Mouse (Mus musculus): ENCODE measurements at regions not wholly inside any gene's neighbourhood (a gene's known extent, or its start where the extent isn't known, plus 50 kb on each side); places are given as distances from the start of the nearest gene placed in this dataset.

DNA sequence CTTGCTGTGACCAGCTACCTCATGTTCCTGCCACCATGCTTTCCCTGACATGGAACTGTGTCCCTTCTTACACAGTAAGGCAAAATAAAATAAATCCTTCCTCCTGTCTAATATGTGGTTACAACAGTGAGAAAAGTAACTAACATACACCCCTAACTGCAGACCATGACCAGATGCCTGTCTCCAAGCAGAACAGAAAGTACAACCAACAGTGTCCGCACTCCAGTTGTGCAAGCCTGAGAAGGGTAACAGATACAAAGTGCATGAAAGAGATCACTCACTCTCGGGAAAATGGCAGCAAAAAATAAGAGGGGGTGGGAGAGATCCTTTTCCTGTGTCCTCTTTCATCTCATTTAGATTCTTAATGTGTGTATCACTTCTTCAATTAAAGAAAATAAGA, 71.7 kb upstream of the Cul1 start:
- no peak for ATAC-seq (ENCODE audit: insufficient read depth, low FRiP score)
- no peak overlapping the region for H3K27ac ChIP-seq (ENCODE audit: low read length)
- WGBS, result 77% methylated on average over 2 of the region's 2 CpGs
- H3K4me3 ChIP-seq (replicated peaks; ENCODE audit: low read length), result no peak overlapping the region
- H3K27me3 ChIP-seq (ENCODE audit: control insufficient read depth, insufficient read depth, low read length), result no peaks in the 10 kb centered on the region
- H3K4me1 ChIP-seq (ENCODE audit: control insufficient read depth, insufficient read depth, low read length), result no peaks in the 10 kb centered on the region
- H3K9me3 ChIP-seq (replicated peaks; ENCODE audit: control insufficient read depth, low read length), result no peaks in the 10 kb centered on the region
- H3K4me2 ChIP-seq (ENCODE audit: low read depth, low read length), result no peak overlapping the region
- H3K9ac ChIP-seq (ENCODE audit: low read length), result no peak overlapping the region
- no peaks in the 10 kb centered on the region for H3K36me3 ChIP-seq (ENCODE audit: control insufficient read depth, insufficient read depth, low read length)

DNA sequence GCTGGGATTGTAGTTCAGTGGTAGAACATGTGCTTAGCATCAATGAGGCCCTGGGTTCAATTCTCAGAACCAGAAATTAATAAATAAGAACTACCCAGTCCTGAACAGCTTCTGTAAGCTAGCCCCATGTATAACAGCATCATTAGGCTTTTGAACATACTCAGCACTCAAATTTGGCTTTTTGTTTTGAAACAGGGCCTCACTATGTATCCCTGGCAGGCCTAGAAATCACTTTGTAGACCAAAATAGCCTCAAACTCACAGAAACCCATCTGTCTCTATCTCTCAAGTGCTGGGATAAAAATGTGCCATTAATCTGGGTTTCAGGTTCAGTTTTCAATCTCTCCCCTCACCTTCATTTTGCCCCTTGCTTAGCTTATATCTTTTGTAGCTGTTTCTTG, 66.6 kb upstream of the Cul1 start:
- Histone ChIP-seq H3K9me3 (replicated peaks; ENCODE audit: control insufficient read depth, low read length) (no peaks in the 10 kb centered on the region), H3K4me2 (ENCODE audit: low read depth, low read length) (no peak overlapping the region), H3K27ac (ENCODE audit: low read length) (no peak overlapping the region), H3K27me3 (ENCODE audit: control insufficient read depth, insufficient read depth, low read length) (no peaks in the 10 kb centered on the region), H3K4me3 (replicated peaks; ENCODE audit: low read length) (no peak overlapping the region), H3K9ac (ENCODE audit: low read length) (no peak overlapping the region), H3K4me1 (ENCODE audit: control insufficient read depth, insufficient read depth, low read length) (no peaks in the 10 kb centered on the region), H3K36me3 (ENCODE audit: control insufficient read depth, insufficient read depth, low read length) (no peaks in the 10 kb centered on the region)
- no peak for ATAC-seq (ENCODE audit: insufficient read depth, low FRiP score)

DNA sequence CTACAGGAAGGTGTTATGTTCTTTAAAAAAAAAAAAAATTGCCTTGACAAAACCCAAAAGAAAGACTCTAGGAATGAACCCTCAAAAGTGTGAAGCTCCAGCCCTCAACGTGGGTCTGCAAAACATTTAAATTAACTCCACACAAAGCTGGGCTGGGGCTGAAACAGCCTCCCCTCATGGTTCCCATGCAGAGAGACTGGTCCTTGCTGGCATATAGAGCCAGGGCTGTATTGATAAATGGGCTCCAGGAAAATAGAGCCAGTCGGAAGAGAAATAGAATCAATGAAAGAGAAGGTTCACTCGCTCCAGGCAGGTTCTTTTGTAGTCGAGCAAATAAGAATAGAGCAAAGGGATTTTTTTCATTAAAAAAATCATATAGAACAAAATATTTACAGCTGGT, 63.3 kb upstream of the Cul1 start:
- 60% methylated on average over 4 of the region's 4 CpGs for WGBS
- no peak for ATAC-seq (ENCODE audit: insufficient read depth, low FRiP score)

DNA sequence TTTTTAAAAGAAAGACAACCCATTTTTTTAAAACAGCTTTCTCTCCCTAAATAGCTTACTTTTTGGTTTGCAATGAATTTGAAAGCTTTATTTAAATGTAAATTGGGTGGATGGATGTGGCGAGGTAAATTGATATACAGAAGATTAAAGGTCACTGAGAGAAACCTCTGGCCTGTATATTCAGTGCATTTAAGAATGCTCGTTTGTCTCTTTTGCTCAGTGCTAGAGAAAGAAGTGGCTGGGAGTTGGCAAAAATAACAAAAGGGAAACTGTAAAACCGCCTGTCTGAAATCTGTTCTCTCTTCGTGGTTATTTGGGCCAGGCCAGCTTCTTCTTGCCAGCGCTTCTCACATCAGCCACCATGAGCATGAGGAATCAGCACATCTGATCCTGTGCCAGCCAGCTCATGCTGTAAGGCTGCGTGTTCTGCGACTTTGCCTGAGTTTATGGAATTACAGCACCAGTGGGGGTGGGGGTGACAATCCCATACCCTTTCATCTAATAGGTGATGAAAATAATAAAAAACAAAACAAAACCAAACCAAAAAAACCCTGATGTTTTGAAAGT, 62.7 kb upstream of the Cul1 start:
- Histone ChIP-seq H3K4me3 (replicated peaks; ENCODE audit: low read length) (no peak overlapping the region), H3K27me3 (ENCODE audit: control insufficient read depth, insufficient read depth, low read length) (no peaks in the 10 kb centered on the region), H3K9me3 (replicated peaks; ENCODE audit: control insufficient read depth, low read length) (no peaks in the 10 kb centered on the region), H3K27ac (ENCODE audit: low read length) (no peak overlapping the region), H3K4me2 (ENCODE audit: low read depth, low read length) (no peak overlapping the region), H3K4me1 (ENCODE audit: control insufficient read depth, insufficient read depth, low read length) (no peaks in the 10 kb centered on the region), H3K36me3 (ENCODE audit: control insufficient read depth, insufficient read depth, low read length) (no peaks in the 10 kb centered on the region), H3K9ac (ENCODE audit: low read length) (no peak overlapping the region)
- no peak for ATAC-seq (ENCODE audit: insufficient read depth, low FRiP score)
- WGBS, result 45% methylated on average over 7 of the region's 7 CpGs

More for the DNA sequence above, 63.3 kb upstream of the Cul1 start:
- no peaks in the 10 kb centered on the region for H3K4me1 ChIP-seq (ENCODE audit: control insufficient read depth, insufficient read depth, low read length)
- H3K36me3 ChIP-seq (ENCODE audit: control insufficient read depth, insufficient read depth, low read length), result no peaks in the 10 kb centered on the region
- H3K9me3 ChIP-seq (replicated peaks; ENCODE audit: control insufficient read depth, low read length), result no peaks in the 10 kb centered on the region
- H3K27me3 ChIP-seq (ENCODE audit: control insufficient read depth, insufficient read depth, low read length), result no peaks in the 10 kb centered on the region
- H3K4me3 ChIP-seq (replicated peaks; ENCODE audit: low read length), result no peak overlapping the region
- H3K27ac ChIP-seq (ENCODE audit: low read length), result no peak overlapping the region
- H3K9ac ChIP-seq (ENCODE audit: low read length), result no peak overlapping the region
- H3K4me2 ChIP-seq (ENCODE audit: low read depth, low read length), result no peak overlapping the region

DNA sequence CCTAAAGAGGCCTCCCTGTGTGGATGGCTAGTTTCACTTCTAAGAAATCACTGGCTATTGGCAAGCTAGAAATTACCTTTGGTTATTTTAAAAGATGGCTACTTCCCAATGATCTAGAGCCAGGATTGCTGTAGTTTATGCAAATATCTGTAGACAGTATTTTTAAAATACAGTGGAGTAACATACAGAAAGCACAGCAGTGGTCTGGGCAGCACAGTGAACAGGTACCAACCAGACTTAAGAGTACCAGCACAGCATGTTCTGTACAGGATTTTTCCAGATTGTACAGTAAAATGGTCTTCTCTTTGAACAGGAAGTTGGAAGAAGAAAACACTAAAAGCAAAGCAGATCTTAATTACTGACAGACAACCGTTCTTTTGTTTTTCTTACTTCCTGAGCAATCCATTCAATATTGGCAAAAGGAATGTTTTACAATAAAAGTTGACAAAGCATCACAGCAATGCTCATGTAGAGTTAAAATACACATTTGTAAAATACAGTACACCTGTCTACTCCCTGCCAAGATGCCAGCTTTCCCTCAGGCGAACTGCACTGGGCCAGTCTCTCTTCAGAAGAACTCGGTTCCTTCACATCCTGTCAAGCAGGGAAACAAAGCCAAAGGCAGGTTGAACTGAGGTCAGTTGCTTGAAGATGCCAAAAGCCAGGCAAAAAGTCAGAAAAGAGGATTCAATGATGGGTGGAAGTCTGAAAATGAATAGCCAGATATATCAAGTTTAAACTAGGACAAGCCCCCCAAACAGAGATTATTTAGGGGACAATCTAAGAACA, 62.0 kb upstream of the Cul1 start:
- no peaks in the 10 kb centered on the region for H3K27me3 ChIP-seq (ENCODE audit: control insufficient read depth, insufficient read depth, low read length)
- H3K36me3 ChIP-seq (ENCODE audit: control insufficient read depth, insufficient read depth, low read length), result no peaks in the 10 kb centered on the region
- WGBS, result 49% methylated on average over 3 of the region's 3 CpGs
- no peak overlapping the region for H3K27ac ChIP-seq (ENCODE audit: low read length)
- no peak overlapping the region for H3K9ac ChIP-seq (ENCODE audit: low read length)
- H3K4me2 ChIP-seq (ENCODE audit: low read depth, low read length), result no peak overlapping the region
- H3K9me3 ChIP-seq (replicated peaks; ENCODE audit: control insufficient read depth, low read length), result no peaks in the 10 kb centered on the region
- H3K4me1 ChIP-seq (ENCODE audit: control insufficient read depth, insufficient read depth, low read length), result no peaks in the 10 kb centered on the region
- H3K4me3 ChIP-seq (replicated peaks; ENCODE audit: low read length), result no peak overlapping the region
- ATAC-seq (ENCODE audit: insufficient read depth, low FRiP score), result no peak

DNA sequence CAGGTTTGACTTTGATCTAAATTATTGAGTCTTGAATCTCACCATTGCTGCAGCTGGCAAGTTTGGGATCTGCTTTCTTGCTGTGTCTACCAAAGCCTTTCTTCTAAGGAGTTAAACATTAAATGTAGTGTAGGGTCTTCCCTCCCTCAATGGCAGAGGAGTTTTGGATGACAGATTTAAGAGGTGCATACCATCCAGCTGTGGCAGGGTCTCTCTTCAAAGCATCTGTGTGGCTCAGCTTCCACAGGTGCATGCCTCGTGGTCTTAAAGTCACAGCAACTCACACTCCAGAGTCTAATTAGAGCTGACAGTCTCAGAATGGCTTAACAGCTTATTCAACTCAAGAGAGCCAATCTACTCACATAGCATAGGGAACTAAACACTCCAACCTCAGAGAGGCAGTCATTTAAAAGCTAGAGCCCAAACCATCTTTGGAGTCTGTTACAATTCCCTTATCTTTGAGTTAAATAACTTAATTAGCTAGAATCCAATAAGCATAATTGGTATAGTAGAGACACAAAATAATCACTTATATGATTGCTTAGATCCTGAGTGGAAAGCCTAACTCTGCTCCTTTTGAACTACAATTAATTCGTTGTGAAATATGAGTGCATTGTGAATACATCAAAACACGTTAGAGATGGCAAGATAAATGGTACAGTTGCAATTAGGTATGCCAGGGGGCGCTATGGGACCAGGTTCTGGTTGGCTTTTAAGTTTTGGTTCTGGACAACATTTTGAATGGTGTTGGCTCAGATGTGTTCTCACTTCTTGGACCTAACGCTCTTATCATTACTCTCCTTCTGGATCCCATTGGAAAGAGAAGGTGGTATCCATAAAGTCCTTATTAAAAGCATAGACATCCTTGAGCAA, 57.5 kb upstream of the Cul1 start:
- Histone ChIP-seq H3K4me1 (ENCODE audit: control insufficient read depth, insufficient read depth, low read length) (no peaks in the 10 kb centered on the region), H3K27me3 (ENCODE audit: control insufficient read depth, insufficient read depth, low read length) (no peaks in the 10 kb centered on the region), H3K4me2 (ENCODE audit: low read depth, low read length) (no peak overlapping the region), H3K27ac (ENCODE audit: low read length) (no peak overlapping the region), H3K9me3 (replicated peaks; ENCODE audit: control insufficient read depth, low read length) (no peaks in the 10 kb centered on the region), H3K36me3 (ENCODE audit: control insufficient read depth, insufficient read depth, low read length) (no peaks in the 10 kb centered on the region), H3K9ac (ENCODE audit: low read length) (no peak overlapping the region), H3K4me3 (replicated peaks; ENCODE audit: low read length) (no peak overlapping the region)
- ATAC-seq (ENCODE audit: insufficient read depth, low FRiP score), result no peak
- WGBS, result 37% methylated on average over 5 of the region's 5 CpGs

Data from stomach, embryonic 16.5 days (tissue).